8 mouse cellular contexts compared by ENCODE assay signal in genomic region chr15:86277428-86277827, GRCm38 (mm10).
A peak's percentile ranks its signal among the peaks of the same experiment; 100 is the strongest.
DNase-seq lines count a peak whose midpoint lies in the region.

No protein-coding gene starts in this region.

- DNase-seq in kidney, postnatal 14 days = peak; percentile 13
- no peak for DNase-seq in kidney, adult 18-20 months
- DNase-seq in layer of hippocampus, adult 8-10 months (ENCODE audit: low spot score in 2 of 2) = peak; percentile 62 to 73
- peak; percentile 18 for DNase-seq in lung, postnatal 25 days (ENCODE audit: low spot score)
- DNase-seq in right cerebral cortex, postnatal 25 days = peak; percentile 56
- no peak for DNase-seq in thymus, postnatal 10 days (ENCODE audit: low spot score in 2 of 2)
- no peak for DNase-seq in heart, adult 9 months (ENCODE audit: low spot score in 2 of 2)
- no peak for DNase-seq in kidney, adult 9 months

Comparison
In these comparisons a context has a peak if more than half of its experiments do, and no peak if none do; other contexts are left out.
1. DNase-seq: peak in kidney, postnatal 14 days (single experiment), layer of hippocampus, adult 8-10 months (2 of 2), lung, postnatal 25 days (single experiment) and right cerebral cortex, postnatal 25 days (single experiment); none in kidney, adult 18-20 months (single experiment), thymus, postnatal 10 days (0 of 2), heart, adult 9 months (0 of 2) and kidney, adult 9 months (single experiment).